Comparison of ENCODE assay signal across 9 mouse cellular contexts in genomic region chr10:71857518-71857973, GRCm38 (mm10).
DNase-seq lines count a peak whose midpoint lies in the region; ATAC-seq and TF ChIP-seq lines count a peak whose summit lies in the region.
"Had no signal": no experiment of that assay in that cellular context is flagged by ENCODE, and none has a peak within 500 bp of the region (broad histone marks: within the 10 kb centered on the region; RNA-seq: fewer than 3 reads in every experiment).

No protein-coding gene starts in this region.

- H3K9ac ChIP-seq in hindbrain, postnatal 0 days (replicated peaks; ENCODE audit: low read length) = no peak overlapping the region

- H3K36me3 ChIP-seq in E14TG2a.4 (ENCODE audit: insufficient read depth, low read length) = no peaks in the 10 kb centered on the region
- H3K36me3 ChIP-seq in hindbrain, postnatal 0 days (ENCODE audit: insufficient read depth, low read length) = no peaks in the 10 kb centered on the region

- no peak overlapping the region for H3K4me3 ChIP-seq in E14TG2a.4 (replicated peaks; ENCODE audit: low read length)
- H3K4me3 ChIP-seq in hindbrain, postnatal 0 days (ENCODE audit: low read length) = no peak overlapping the region
- H3K4me3 ChIP-seq: erythroblast, embryonic 14.5 days; megakaryocyte, embryonic 14.5 days had no signal

- no peaks in the 10 kb centered on the region for H3K27me3 ChIP-seq in E14TG2a.4 (ENCODE audit: insufficient read depth, low read length)
- H3K27me3 ChIP-seq in hindbrain, postnatal 0 days (ENCODE audit: insufficient read depth, low read length) = no peaks in the 10 kb centered on the region
- H3K27me3 ChIP-seq: megakaryocyte, embryonic 14.5 days had no signal

- intact Hi-C loops in left cerebral cortex, postnatal 4 days (cut with DNase I) = no loop called here

- peak; percentile 33 for DNase-seq in R1 (ENCODE audit: low read depth, low spot score)
- peak; percentile 69 for DNase-seq in embryo, embryonic 10.5 days (ENCODE audit: low spot score)
- DNase-seq in hindbrain, postnatal 0 days (ENCODE audit: low spot score) = peak; percentile 89
- peak; percentile 73 for DNase-seq in left cerebral cortex, postnatal 4 days
- DNase-seq in retina, embryonic 14.5 days (ENCODE audit: low spot score) = peak; percentile 76
- DNase-seq in spleen, postnatal 36 days (ENCODE audit: low spot score in 2 of 2) = no peak

- TF ChIP-seq CTCF in E14TG2a.4 (conservative IDR thresholded peaks at IDR 0.05; ENCODE audit: low read length) = peak; percentile 53
- peak; percentile 86 for TF ChIP-seq CTCF in hindbrain, postnatal 0 days (IDR thresholded peaks at IDR 0.05; ENCODE audit: low read depth)

- no peak overlapping the region for H3K27ac ChIP-seq in hindbrain, postnatal 0 days

- no peaks in the 10 kb centered on the region for H3K9me3 ChIP-seq in E14TG2a.4 (ENCODE audit: low read length)
- no peaks in the 10 kb centered on the region for H3K9me3 ChIP-seq in hindbrain, postnatal 0 days (ENCODE audit: low read length)

- peak overlapping the region; percentile 46 for H3K4me2 ChIP-seq in hindbrain, postnatal 0 days (ENCODE audit: low read depth, low read length)

- no peaks in the 10 kb centered on the region for H3K4me1 ChIP-seq in E14TG2a.4 (replicated peaks; ENCODE audit: low read depth, low read length)
- no peaks in the 10 kb centered on the region for H3K4me1 ChIP-seq in hindbrain, postnatal 0 days (ENCODE audit: insufficient read depth, low read length)
- H3K4me1 ChIP-seq: megakaryocyte, embryonic 14.5 days had no signal

- peak; percentile 80 for ATAC-seq in hindbrain, postnatal 0 days

- 10% methylated on average over 8 of the region's 8 CpGs for WGBS in hindbrain, postnatal 0 days

Comparison
In these comparisons a context has a peak if more than half of its experiments do, and no peak if none do; other contexts are left out.
1. DNase-seq: peak in R1 (single experiment), embryo, embryonic 10.5 days (single experiment), hindbrain, postnatal 0 days (single experiment), left cerebral cortex, postnatal 4 days (single experiment) and retina, embryonic 14.5 days (single experiment); none in spleen, postnatal 36 days (0 of 2).